Mouse (Mus musculus): ENCODE results near the gene Vav1. TPM values are rescaled to one million over a fixed set of nuclear protein-coding genes. Genes with fewer than 3 reads are reported as not detected.

Vav1 gene
- polyA plus RNA-seq, 1 experiment = 3.4 TPM

DNA sequence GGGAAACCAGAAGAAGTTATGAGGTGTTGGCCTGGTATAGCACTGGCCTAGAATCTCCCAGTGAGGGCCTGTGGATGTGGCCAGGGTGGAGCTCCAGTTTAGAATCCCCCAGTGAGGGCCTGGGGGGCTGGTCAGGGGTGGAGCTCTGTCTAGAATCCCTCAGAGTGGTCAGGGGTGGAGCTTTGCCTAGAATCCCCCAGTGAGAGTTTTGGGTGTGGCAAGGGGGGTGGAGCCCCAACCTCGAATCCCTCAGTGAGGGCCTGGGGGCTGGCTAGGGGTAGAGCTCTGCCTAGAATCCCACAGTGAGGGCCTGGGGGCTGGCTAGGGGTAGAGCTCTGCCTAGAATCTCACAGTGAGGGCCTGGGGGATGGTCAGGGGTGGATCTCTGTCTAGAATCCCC lies 17.1 kb upstream of the Vav1 start:
- Histone ChIP-seq H3K4me1 (ENCODE audit: control insufficient read depth, insufficient read depth, low read length) (no peaks in the 10 kb centered on the region), H3K4me3 (ENCODE audit: insufficient read depth, low read depth, low read length) (no peak overlapping the region), H3K27ac (ENCODE audit: insufficient read depth, low read depth, low read length) (no peak overlapping the region), H3K27me3 (replicated peaks; ENCODE audit: control insufficient read depth, insufficient read depth, low read length) (no peaks in the 10 kb centered on the region), H3K36me3 (ENCODE audit: control insufficient read depth, insufficient read depth, low read length) (peaks cover 2% of the 10 kb centered on the region; the same call in 1 of the 2 replicates)
- no peak for DNase-seq
- 40% methylated on average over 1 of the region's 1 CpGs for WGBS
- TF ChIP-seq CTCF (conservative IDR thresholded peaks at IDR 0.05; ENCODE audit: insufficient read depth, insufficient read length, low read depth, low read length) (no peak), POLR2A (IDR thresholded peaks at IDR 0.05; ENCODE audit: low read depth, low read length) (no peak)

DNA sequence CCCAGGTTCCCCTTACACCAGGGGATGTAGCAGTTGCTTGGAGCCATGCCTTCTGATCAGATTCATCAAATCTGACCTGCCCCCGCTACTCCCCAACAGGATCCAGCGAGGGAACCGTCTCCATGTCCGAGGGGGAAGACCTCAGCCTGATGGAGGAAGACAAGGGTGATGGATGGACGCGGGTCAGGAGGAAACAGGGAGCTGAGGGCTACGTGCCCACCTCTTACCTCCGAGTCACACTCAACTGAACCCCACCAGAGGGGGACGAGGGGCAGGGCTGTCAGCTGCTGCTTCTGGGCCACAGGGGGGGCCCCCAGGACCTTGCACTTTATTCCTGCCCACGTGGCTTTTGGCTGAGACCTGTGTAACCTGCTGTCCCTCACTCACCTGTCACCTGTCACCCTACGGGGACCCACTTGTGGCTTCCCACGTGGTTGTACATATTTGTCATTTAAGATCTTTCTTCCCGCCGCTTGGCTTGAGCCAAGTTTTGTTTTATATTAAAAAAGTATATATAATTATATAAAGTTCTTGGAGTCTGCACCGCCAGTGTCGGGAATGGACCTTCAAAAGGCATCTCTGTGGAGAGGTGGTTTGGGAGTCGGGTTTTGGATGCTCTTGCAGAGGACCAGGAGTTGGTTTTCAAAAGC lies 15.9 kb upstream of the Vav1 start:
- Histone ChIP-seq H3K27ac (ENCODE audit: insufficient read depth, low read depth, low read length) (no peak overlapping the region), H3K4me1 (ENCODE audit: control insufficient read depth, insufficient read depth, low read length) (no peaks in the 10 kb centered on the region), H3K4me3 (ENCODE audit: insufficient read depth, low read depth, low read length) (no peak overlapping the region), H3K36me3 (ENCODE audit: control insufficient read depth, insufficient read depth, low read length) (peaks cover 2% of the 10 kb centered on the region; the same call in 1 of the 2 replicates), H3K27me3 (replicated peaks; ENCODE audit: control insufficient read depth, insufficient read depth, low read length) (no peaks in the 10 kb centered on the region)
- TF ChIP-seq CTCF (conservative IDR thresholded peaks at IDR 0.05; ENCODE audit: insufficient read depth, insufficient read length, low read depth, low read length) = no peak
- TF ChIP-seq POLR2A (IDR thresholded peaks at IDR 0.05; ENCODE audit: low read depth, low read length) = no peak
- no peak for DNase-seq
- 91% methylated on average over 17 of the region's 17 CpGs for WGBS

DNA sequence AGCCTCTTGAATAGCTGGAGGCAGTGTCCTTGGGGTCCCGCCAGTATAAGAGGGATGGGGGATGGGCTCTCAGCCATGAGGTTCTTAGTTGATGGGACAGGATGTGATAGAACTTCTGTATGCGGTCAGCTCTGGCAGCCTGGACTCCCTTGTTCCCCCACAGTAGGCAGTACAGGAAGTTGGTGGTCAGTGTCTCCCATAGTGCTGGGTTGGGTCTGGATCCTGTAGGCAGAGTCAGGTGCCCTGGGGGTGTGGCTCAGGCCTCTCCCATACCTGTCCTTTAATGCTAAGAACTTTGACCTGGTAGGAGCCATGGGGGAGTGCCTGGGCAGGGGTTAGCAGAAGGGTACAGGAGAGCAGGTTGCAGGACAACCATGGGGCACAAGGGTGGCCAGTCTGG lies 14.7 kb upstream of the Vav1 start:
- no peak for TF ChIP-seq CTCF (conservative IDR thresholded peaks at IDR 0.05; ENCODE audit: insufficient read depth, insufficient read length, low read depth, low read length)
- no peak for TF ChIP-seq POLR2A (IDR thresholded peaks at IDR 0.05; ENCODE audit: low read depth, low read length)
- H3K4me3 ChIP-seq (ENCODE audit: insufficient read depth, low read depth, low read length) = no peak overlapping the region
- no peaks in the 10 kb centered on the region for H3K4me1 ChIP-seq (ENCODE audit: control insufficient read depth, insufficient read depth, low read length)
- WGBS = 65% methylated on average over 2 of the region's 2 CpGs
- H3K36me3 ChIP-seq (ENCODE audit: control insufficient read depth, insufficient read depth, low read length) = peaks cover 2% of the 10 kb centered on the region; the same call in 1 of the 2 replicates
- DNase-seq = peak; percentile 15
- H3K27me3 ChIP-seq (replicated peaks; ENCODE audit: control insufficient read depth, insufficient read depth, low read length) = no peaks in the 10 kb centered on the region
- no peak overlapping the region for H3K27ac ChIP-seq (ENCODE audit: insufficient read depth, low read depth, low read length)

DNA sequence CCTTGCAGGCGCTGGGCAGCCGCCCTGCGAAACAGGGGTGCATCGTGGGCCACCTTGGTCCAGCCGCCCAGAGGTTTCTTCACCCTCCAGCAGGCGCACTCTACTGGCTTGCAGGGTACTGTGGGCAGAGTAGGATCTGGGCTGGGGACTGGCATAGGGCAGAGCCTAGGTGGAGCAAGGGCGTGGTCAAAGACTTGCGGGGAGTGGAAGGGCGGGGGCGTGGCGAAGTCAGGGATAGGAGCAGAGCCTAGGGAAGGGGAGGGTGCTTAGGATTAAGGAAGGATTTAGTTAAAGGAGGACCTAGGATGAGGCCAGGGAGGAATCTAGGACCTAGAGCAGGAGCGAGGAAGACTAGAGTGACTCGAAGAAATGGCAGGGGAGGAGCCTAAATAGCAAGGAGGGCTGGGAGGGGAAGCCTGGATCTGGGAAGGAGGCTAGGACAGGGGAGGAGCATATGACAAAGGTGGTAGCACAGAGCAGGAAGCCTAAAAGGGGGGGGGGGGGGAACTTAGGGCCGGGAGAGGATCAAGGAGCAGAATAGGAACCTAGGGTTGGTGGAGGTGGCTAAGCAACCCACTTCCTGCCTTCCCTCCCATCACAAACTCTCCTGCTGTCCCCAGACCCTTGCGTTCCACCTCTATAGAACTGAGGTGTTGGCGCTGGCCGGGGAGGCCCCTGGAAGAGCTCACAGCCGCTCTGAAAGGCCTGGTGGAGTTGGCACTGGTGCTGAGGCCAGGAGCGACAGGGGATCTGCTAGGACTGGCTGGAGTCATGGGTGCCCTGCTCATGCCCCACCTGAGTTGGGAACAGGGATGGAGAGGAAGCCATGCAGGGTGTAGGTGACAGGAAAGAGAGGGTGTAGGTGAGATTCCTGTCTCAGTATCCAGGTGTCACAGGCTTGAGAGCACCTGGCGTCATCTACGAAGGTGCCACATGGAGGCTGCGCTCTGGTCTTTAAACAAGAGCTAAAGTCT lies 13.6 kb upstream of the Vav1 start:
- Histone ChIP-seq H3K4me1 (ENCODE audit: control insufficient read depth, insufficient read depth, low read length) (no peaks in the 10 kb centered on the region), H3K27ac (ENCODE audit: insufficient read depth, low read depth, low read length) (no peak overlapping the region)

DNA sequence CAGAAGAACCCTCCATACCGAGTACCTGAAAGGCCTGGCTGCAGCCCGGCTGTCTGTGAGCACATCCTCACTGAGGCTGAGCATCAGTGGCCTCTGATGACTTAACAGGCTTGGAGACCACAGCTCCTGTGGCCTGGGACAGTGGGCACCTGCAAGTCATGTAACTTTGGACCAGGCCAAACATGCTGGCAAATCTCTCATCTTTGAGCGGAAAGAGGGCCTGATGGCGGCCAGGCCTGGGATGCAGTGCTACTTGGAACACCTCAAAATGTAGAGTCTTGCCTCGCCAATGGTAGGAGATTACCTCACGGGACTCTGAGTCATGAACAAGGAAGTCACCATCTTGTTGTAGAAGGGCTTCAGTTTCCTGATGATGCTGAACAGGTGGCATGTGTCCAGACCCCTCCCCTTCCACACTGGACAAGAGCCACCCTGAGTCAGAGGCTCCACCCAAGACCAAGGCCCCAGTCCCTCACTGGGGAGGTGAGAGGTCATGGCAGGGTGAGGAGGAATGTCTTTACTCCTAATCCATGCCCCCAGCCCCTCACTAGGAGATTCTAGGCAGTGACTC lies 11.3 kb upstream of the Vav1 start:
- Histone ChIP-seq H3K27me3 (replicated peaks; ENCODE audit: control insufficient read depth, insufficient read depth, low read length) (no peaks in the 10 kb centered on the region), H3K36me3 (ENCODE audit: control insufficient read depth, insufficient read depth, low read length) (peaks cover 2% of the 10 kb centered on the region; the same call in 1 of the 2 replicates), H3K4me3 (ENCODE audit: insufficient read depth, low read depth, low read length) (no peak overlapping the region), H3K27ac (ENCODE audit: insufficient read depth, low read depth, low read length) (no peak overlapping the region), H3K4me1 (ENCODE audit: control insufficient read depth, insufficient read depth, low read length) (no peaks in the 10 kb centered on the region)
- no peak for TF ChIP-seq POLR2A (IDR thresholded peaks at IDR 0.05; ENCODE audit: low read depth, low read length)
- TF ChIP-seq CTCF (conservative IDR thresholded peaks at IDR 0.05; ENCODE audit: insufficient read depth, insufficient read length, low read depth, low read length) = no peak
- DNase-seq = peak; percentile 16
- WGBS = 80% methylated on average over 6 of the region's 6 CpGs

More for the DNA sequence above, 13.6 kb upstream of the Vav1 start:
- peaks cover 2% of the 10 kb centered on the region; the same call in 1 of the 2 replicates for H3K36me3 ChIP-seq (ENCODE audit: control insufficient read depth, insufficient read depth, low read length)
- peak; percentile 94 for DNase-seq
- WGBS = 35% methylated on average over 21 of the region's 22 CpGs
- H3K4me3 ChIP-seq (ENCODE audit: insufficient read depth, low read depth, low read length) = no peak overlapping the region; the same call in 1 of the 2 replicates
- H3K27me3 ChIP-seq (replicated peaks; ENCODE audit: control insufficient read depth, insufficient read depth, low read length) = no peaks in the 10 kb centered on the region
- TF ChIP-seq POLR2A (IDR thresholded peaks at IDR 0.05; ENCODE audit: low read depth, low read length) (no peak), CTCF (conservative IDR thresholded peaks at IDR 0.05; ENCODE audit: insufficient read depth, insufficient read length, low read depth, low read length) (no peak)

DNA sequence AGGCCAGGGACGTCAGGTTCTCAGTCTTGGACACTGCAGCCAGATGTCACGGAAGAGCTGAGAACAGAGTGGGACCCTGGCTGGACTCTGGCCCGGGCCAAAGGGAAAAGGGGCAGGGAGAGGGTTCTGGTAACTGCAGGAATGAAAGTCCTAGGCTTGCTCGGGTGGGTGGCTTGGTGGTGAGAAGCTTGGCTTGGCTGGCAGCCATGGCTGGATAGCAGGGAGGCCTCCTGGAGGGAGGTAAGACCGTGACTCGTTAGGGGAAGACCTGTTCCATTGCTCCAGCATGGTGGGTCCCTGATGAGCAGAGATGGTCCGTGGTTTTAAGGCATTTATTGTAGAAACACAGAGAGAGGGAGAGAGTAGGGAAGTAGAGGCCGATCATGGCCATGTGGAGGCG lies 7.6 kb upstream of the Vav1 start:
- H3K27ac ChIP-seq (ENCODE audit: insufficient read depth, low read depth, low read length) = no peak overlapping the region
- no peaks in the 10 kb centered on the region for H3K36me3 ChIP-seq (ENCODE audit: control insufficient read depth, insufficient read depth, low read length)
- no peak overlapping the region for H3K4me3 ChIP-seq (ENCODE audit: insufficient read depth, low read depth, low read length)
- H3K4me1 ChIP-seq (ENCODE audit: control insufficient read depth, insufficient read depth, low read length) = no peaks in the 10 kb centered on the region; the same call in 1 of the 2 replicates
- no peak for DNase-seq
- WGBS = 45% methylated on average over 8 of the region's 9 CpGs
- no peaks in the 10 kb centered on the region for H3K27me3 ChIP-seq (replicated peaks; ENCODE audit: control insufficient read depth, insufficient read depth, low read length)
- TF ChIP-seq POLR2A (IDR thresholded peaks at IDR 0.05; ENCODE audit: low read depth, low read length) = no peak
- no peak for TF ChIP-seq CTCF (conservative IDR thresholded peaks at IDR 0.05; ENCODE audit: insufficient read depth, insufficient read length, low read depth, low read length)
